Mouse (Mus musculus) retina, embryonic 14.5 days (tissue): Measurements from ENCODE around the gene Grm5.

ENCODE experiments used
- DNase-seq: peaks from one replicate; pipeline ENCODE4 v3.0.0-alpha.2; 2015; ENCODE audit warnings: low spot score

Grm5 gene

GRCm38 (mm10) chr7:87925956-87926355, 342.0 kb downstream of the Grm5 start:
- no peak for DNase-seq

GRCm38 (mm10) chr7:87937415-87937814, 353.4 kb downstream of the Grm5 start:
- DNase-seq, result no peak

DNA sequence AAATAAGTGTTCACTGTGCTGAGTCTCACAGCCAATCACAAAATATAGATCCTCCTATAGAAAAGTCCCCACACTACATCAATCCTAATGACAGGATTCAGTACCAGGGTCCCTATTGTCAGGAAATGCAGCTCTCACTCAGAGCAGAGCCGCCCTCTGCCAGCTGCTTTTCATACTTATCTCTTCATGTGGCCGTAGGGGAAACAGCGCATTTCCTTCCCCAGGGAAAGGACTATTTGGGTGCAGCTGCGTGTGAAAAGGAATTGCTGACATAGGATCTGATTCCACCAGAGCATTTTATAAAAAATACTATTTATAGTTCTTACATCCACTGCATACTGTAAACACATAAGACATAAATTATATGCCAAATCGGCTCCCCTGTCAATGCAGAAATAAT, 354.3 kb downstream of the Grm5 start:
- peak; percentile 21 for DNase-seq

DNA sequence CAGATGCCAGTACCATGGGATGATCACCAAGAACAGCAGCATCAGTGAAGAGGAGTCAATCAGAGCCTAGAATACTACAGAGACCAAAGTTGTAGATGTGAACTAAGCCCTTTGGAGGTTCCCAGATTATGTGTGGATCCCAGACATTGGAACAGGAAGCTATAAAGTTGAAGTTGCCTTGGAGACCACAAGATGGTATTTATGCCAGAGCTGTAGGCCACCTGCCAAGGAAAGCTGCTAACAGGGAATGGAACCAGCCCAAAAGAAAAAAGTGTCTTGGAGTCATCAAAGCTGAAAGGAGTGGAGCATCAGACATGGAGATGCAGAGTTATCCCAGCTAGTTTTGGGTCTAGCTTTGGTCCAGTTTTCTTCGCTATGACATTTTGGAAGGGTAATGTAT, 366.2 kb downstream of the Grm5 start:
- no peak for DNase-seq

GRCm38 (mm10) chr7:87973216-87973615, 389.2 kb downstream of the Grm5 start:
- no peak for DNase-seq

- DNase-seq, result no peak
Measured at GRCm38 (mm10) chr7:87975041-87975440, 391.1 kb downstream of the Grm5 start.

DNA sequence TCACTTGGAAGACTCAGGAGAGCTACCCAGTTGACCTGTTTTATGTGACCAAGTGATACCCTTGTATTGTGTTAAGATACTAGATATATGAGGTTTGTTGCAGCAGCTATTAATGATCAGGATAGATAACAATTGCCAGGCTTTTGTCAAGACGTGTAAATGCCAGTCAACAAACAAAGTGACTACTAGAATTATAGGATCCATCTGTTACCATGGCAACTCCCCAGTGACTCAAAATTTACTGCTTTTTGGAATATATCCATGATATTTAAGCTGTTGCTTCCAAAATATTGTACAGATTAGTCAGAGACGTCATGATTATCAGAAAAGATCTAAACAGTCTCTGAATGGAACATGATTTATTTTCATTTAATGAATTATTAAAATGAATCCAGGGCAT, 399.5 kb downstream of the Grm5 start:
- no peak for DNase-seq

DNA sequence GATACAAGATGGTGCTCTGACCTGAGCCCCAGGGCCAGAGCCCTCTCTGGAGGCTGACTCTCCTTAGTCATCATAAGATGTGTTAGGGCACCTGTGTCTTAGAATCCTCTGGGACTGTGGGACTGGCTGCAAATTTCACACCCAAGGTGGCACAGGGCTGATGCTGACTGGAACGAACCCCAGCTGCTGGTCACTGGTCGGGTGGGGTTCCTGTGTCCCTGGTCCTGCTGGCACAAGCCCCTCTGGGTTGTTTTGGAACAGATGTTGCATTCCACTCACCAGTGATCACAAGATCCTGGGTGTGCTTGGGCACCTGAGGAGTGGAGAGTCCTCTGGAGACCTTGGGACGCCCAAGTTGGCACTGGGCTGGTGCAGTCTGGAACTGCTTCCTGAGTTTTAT, 430.5 kb downstream of the Grm5 start:
- DNase-seq, result no peak

DNA sequence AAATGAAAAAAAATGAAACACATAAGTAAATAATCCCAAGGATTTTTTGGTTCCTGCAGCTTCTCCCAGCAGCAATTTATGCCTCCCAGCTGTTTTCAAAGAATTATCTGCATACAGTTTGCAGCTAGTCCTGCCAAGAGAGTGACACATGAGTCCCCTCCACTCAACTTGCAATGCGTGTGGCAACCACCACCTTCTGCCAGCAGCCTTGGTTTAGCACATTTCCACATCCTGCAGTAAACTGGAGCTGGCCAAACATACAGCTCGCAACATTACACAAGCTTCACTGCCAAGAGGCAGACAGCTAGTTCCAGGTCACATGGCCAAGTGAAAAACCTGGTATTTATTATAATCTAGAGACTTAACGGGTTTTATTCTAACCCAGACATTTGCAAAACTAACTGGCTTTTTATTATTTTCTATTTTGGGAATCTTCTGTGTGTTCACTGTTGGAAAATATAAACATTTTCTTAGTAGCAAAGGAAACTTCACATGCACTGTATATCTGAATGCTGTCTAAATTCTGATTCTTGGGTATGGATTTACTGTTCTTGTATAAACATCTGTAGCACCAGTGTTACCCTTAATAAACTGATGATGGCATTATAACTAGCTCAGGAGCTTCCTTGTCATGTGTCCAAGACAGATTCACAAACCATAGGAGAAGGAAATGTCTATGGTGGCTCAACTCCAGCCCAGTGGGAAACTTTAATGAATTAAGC, 443.6 kb downstream of the Grm5 start:
- DNase-seq, result no peak

GRCm38 (mm10) chr7:88047366-88047765, 463.4 kb downstream of the Grm5 start:
- DNase-seq, result no peak

DNA sequence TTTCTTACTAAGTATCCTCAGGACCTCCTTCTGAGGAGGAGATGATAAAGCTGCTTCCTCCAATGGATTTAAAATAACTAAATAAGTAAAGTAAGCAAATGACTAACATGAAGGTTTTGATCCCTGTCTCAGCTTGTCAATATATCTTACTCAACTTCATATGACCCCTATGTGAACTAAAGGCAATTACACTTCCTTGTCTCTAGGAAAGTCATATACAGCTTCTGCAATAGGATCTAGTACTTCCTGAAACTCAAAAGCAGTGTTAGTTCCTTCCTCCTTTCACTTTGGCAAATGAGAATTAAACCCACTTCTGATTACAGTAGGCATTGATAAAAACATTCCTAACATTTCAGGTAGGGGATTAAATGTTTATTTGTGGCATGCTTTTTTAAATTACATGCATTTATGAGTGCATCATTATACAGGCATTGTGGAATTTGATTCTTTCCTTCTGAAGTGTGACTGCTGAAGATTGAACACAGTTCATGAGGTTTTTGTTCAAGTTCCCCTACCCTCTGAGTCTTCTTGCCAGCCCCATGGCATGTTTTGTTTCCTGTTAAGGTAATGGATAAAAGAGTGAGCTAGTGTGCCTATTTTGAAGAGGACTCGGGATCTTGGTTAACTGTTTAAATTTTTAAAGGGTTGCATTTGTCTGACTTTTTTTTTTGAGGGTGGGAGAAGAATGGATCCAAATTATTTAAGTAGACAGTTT, 470.4 kb downstream of the Grm5 start:
- DNase-seq, result no peak

GRCm38 (mm10) chr7:88056438-88056837, 472.5 kb downstream of the Grm5 start:
- DNase-seq, result peak; percentile 2

DNA sequence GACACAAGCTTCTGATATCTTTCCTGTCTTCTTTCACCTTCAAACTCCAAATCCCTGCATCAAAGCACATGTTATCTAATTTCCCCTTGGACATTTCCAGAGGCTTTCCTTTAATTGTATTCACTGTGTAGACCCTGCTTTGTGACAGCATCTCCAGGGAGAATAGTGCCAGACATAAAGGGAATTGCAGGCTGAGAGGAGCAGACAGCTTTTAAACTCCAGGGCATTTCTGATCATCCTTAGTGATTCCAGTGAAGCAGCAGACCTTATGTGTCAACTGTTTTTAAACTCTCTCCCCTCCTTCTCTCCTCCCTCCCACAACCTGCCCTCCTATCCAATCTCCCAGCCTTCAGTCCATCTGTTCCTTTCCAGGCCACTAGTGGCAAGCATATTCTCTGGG, 507.1 kb downstream of the Grm5 start:
- no peak for DNase-seq

- no peak for DNase-seq
Measured at GRCm38 (mm10) chr7:88096536-88097107, 512.7 kb downstream of the Grm5 start.

GRCm38 (mm10) chr7:88097715-88098114, 513.7 kb downstream of the Grm5 start:
- peak; percentile 78 for DNase-seq

GRCm38 (mm10) chr7:88116724-88117409, 532.9 kb downstream of the Grm5 start:
- DNase-seq, result no peak

DNA sequence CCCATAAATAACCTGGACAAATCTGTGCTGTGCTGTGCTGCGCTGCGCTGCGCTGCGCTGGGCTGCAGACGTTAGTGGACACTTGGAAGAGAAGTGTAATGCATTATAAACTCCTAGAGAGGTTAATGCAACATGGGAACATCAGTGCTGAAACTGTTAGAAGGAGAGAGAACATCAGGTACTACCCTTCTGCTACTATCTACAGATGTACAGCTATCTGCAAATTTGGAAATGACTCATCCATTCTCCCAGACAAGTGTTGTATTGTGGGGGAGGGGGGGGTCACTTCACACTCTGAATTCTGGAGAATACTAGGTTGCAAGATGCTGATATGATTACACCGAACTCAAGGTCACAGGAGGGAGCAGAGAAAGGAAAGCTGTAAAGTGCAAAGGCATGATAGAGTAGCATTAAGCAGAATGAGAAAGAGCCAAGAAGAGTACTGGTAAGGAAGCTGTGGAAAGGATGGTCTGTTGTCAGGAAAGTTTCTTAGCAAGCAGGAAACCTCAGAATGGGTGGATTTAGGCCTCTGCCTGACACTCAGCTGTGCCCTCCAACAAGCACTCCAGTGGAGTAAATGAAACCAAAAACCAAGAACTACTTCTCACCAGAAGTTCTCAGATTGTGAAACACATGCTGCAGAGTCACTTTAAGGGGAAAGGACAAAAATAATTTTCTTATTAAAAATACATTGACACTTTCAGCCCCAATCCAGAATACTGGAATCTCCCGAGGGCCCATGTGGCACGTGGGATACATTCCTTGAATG, 544.3 kb downstream of the Grm5 start:
- no peak for DNase-seq

- DNase-seq, result peak; percentile 67
Measured at GRCm38 (mm10) chr7:88129536-88130487, 545.8 kb downstream of the Grm5 start.

- DNase-seq, result no peak
Measured at GRCm38 (mm10) chr7:88130488-88130849, 546.5 kb downstream of the Grm5 start.

DNA sequence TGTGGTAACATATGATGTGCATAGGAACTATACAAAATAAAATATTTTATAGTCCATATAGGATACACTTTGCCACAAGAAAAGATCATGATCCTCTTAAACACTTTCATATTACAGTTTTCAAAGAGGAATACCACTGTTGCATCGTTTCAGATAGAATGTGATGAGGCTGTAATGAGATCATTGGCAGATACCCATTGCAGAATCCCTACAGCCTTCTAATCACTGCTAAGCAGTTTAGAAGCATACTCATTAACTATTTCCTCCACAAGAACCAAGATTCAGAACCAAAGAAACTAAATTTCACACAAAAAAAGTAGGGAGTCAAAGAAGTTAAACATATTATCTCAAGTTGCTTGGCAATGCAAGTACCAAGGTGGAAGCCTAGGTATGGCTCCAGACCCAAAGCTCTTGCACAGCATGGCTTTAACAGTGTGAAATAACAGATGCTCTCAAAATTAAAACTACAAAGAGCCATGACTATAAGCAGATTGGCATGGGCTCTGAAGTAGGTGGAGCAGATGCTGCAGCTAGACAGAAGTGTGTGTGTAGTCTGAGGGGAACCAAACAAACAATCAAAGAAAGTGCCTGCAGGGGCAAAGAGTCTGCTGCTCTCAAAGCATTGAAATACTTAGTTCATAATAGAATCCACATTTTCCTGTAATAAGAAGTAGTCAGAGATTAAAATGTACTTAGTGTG, 575.7 kb downstream of the Grm5 start:
- DNase-seq, result no peak
